Mouse (Mus musculus) lung, postnatal 0 days (tissue): ENCODE data around the gene Tm4sf5. TPM values are rescaled to one million over a fixed set of nuclear protein-coding genes. Genes with fewer than 3 reads are reported as not detected.
"Not testable (repeated sequence)": the region's sequence is repeated elsewhere in the genome, so short reads cannot be mapped to it uniquely, and the experiment has no call there.

Experiments
- ATAC-seq: fragments of 200-750 bp; cut with Nextera tagmentation; 2 replicates; pipeline ENCODE4 v1.8.0; 2017; ENCODE audit warnings: moderate library complexity
- DNase-seq: peaks from one replicate; pipeline ENCODE4 v3.0.0-alpha.2; 2016; ENCODE audit warnings: low spot score
- H3K27ac ChIP-seq: fragments of 300-500 bp; sonication (generic); 2 replicates; pipeline ENCODE4 v1.5.1; 2014; ENCODE audit warnings: antibody characterized with exemption, mild to moderate bottlenecking, low read length, mixed read lengths
- H3K27me3 ChIP-seq: fragments of 300-500 bp; sonication (generic); replicated peaks from 2 replicates; pipeline ENCODE4 v1.6.1; 2014; ENCODE audit warnings: low read length, mixed read lengths; ENCODE audit not compliant: insufficient read depth
- H3K36me3 ChIP-seq: fragments of 300-500 bp; sonication (generic); 2 replicates; pipeline ENCODE4 v1.6.1; 2014; ENCODE audit warnings: low read length, mixed read lengths; ENCODE audit not compliant: insufficient read depth
- H3K4me1 ChIP-seq: fragments of 300-500 bp; sonication (generic); 2 replicates; pipeline ENCODE4 v1.6.1; 2014; ENCODE audit warnings: antibody characterized with exemption, low read depth, low read length, mixed read lengths; ENCODE audit not compliant: insufficient read depth
- H3K4me2 ChIP-seq: fragments of 300-500 bp; sonication (generic); replicated peaks from 2 replicates; pipeline ENCODE4 v1.6.1; 2014; ENCODE audit warnings: low read depth, mild to moderate bottlenecking, low read length, moderate library complexity, mixed read lengths
- H3K4me3 ChIP-seq: fragments of 300-500 bp; sonication (generic); 2 replicates; pipeline ENCODE4 v1.5.1; 2014; ENCODE audit warnings: low read depth, low read length
- H3K9ac ChIP-seq: fragments of 300-500 bp; sonication (generic); replicated peaks from 2 replicates; pipeline ENCODE4 v1.6.1; 2014; ENCODE audit warnings: low read depth, mild to moderate bottlenecking
- H3K9me3 ChIP-seq: fragments of 300-500 bp; sonication (generic); 2 replicates; pipeline ENCODE4 v1.6.1; 2016; ENCODE audit warnings: low read length, mixed read lengths
- CTCF ChIP-seq: IDR thresholded peaks from 2 replicates; pipeline ENCODE4 v1.5.1; 2016; ENCODE audit warnings: antibody characterized with exemption, mild to moderate bottlenecking
- EP300 ChIP-seq: IDR thresholded peaks from 2 replicates; pipeline ENCODE4 v1.6.1; 2016; ENCODE audit warnings: antibody characterized with exemption, mild to moderate bottlenecking, control low read depth
- WGBS: fragments of 180-500 bp; shearing (Covaris S2); extraction: QIAGEN DNeasy Blood & Tissue Kit; methylation state at CpG from one replicate; pipeline ENCODE4 v1.1.7; 2014; 5-methylcytosine and 5-hydroxymethylcytosine counted together
- polyA plus RNA-seq: library from polyadenylated mRNA; unstranded; fragments of >200 nt; fragmentation: Nextera tagmentation; extraction: Ambion mirVana; gene quantifications from 2 replicates; pipeline ENCODE4 v1.2.1, GENCODE M21; 2015

Gene Tm4sf5
- polyA plus RNA-seq, 1 experiment from 2014 or later: 2.6 TPM

DNA sequence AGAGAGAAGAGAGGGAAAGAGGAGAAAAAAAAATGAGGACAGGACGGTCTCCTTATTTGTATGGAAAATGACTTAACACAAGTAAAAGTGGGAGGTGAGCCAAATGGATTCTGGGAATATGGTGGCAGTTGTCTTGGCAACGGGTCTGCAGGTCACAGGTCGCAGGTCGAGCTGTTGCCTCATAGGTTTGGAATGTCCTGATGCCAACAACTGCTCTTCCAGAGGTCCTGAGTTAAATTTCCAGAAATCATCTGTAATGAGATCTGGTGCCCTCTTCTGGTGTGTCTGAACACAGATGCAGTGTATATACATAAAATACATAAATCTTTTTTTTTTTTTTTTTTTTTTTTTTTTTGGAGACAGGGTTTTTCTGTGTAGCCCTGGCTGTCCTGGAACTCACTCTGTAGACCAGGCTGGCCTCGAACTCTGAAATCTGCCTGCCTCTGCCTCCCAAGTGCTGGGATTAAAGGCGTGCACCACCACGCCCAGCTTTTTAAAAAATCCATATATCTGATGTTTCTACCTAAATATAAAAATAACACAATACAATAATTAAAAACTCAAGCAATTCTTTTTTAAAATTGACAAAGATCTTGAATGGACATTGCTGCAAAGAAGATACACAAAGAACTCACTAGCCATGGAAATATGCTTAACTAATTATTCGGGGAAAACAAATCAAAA lies 18.4 kb downstream of the Tm4sf5 start:
- peak; percentile 16 for TF ChIP-seq CTCF
- not testable (repeated sequence) for H3K27me3 ChIP-seq, H3K27ac ChIP-seq, ATAC-seq, H3K4me1 ChIP-seq, H3K9ac ChIP-seq, H3K36me3 ChIP-seq, H3K9me3 ChIP-seq, H3K4me2 ChIP-seq, H3K4me3 ChIP-seq
- peak; percentile 22 for DNase-seq
- WGBS: 82% methylated on average over 8 of the region's 8 CpGs

- DNase-seq: no peak
- no peaks in the 10 kb centered on the region for H3K27me3 ChIP-seq
- no peak overlapping the region for H3K27ac ChIP-seq
- no peak; the same call in 1 of the 2 replicates for ATAC-seq
- TF ChIP-seq CTCF (no peak), EP300 (no peak)
- WGBS: 7% methylated on average over 8 of the region's 8 CpGs
- no peaks in the 10 kb centered on the region for H3K9me3 ChIP-seq
- H3K4me2 ChIP-seq: peak overlapping the region; percentile 45
- no peak overlapping the region for H3K9ac ChIP-seq
- H3K4me1 ChIP-seq: peaks cover 4% of the 10 kb centered on the region; the same call in 1 of the 2 replicates
- peak overlapping the region; percentile 75 for H3K4me3 ChIP-seq
- H3K36me3 ChIP-seq: no peaks in the 10 kb centered on the region; the same call in none of the 2 replicates
These were observed 19.7 kb downstream of the Tm4sf5 start for GRCm38 (mm10) chr11:70524782-70525181.

DNA sequence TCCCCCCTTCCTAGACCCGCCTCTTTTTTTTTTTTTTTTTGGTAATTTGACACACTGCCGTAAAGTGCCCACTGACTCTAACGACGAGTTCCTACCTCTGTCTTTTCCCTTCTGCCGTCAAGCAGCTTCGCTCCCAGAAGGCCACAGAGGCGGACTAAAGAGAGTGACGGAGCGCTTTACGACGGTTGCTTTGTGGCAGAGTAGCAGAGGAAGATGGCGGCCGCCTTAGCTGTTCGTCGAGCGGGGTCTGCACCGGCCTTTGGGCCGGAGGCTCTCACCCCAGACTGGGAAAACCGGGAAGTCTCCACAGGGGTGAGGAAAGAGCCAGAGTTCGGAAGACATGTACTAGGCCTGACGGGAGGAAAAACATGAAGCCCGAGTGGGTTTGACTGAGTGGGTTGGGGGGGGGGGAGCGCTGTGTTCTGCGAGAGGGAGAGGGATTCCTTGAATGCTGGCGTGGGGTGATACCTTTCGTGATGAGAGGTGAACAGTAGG lies 20.2 kb downstream of the Tm4sf5 start, which contains the start of gene Psmb6:
TSS of gene Psmb6 (plus strand) at position 184 of the 495 bp plus-strand sequence.
- H3K4me2 ChIP-seq: peak within 1 kb of the TSS; percentile 73
- TF ChIP-seq EP300 (0 out of 2 replicates have a peak, but pooled peaks have one; percentile 54), CTCF (no peak)
- H3K9me3 ChIP-seq: no peaks in the 10 kb centered on the region
- peak within 1 kb of the TSS; percentile 26; the same call in 1 of the 2 replicates for H3K27ac ChIP-seq
- no peaks in the 10 kb centered on the region for H3K27me3 ChIP-seq
- peak within 1 kb of the TSS; percentile 51 for H3K9ac ChIP-seq
- DNase-seq (peak; percentile 100), ATAC-seq (peak; percentile 97)
- no peaks in the 10 kb centered on the region; the same call in none of the 2 replicates for H3K36me3 ChIP-seq
- peak within 1 kb of the TSS; percentile 75 for H3K4me3 ChIP-seq
- under 1% methylated on average over 26 of the region's 26 CpGs for whole genome bisulfite sequencing
- peaks cover 2% of the 10 kb centered on the region; the same call in 1 of the 2 replicates for H3K4me1 ChIP-seq

DNA sequence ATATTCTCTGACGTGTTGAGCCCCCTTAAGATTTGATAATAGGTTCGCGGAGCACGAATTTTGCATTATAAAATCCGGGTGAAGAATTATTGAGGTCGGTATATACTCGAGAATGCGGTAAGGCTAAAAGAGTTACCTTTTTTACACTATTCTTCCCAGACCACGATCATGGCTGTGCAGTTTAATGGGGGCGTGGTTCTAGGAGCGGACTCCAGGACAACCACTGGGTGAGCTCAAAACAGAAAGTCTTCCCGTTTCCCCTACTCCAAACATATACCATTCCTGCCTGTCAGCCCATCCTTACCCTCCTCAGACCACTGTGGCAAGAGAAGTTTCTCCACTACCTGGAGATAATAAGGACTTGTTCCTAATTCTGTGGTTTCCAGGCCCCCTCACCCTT lies 20.7 kb downstream of the Tm4sf5 start:
- Histone ChIP-seq H3K36me3 (no peaks in the 10 kb centered on the region; the same call in none of the 2 replicates), H3K9ac (peak overlapping the region; percentile 51), H3K27me3 (no peaks in the 10 kb centered on the region), H3K4me3 (peak overlapping the region; percentile 75), H3K9me3 (no peaks in the 10 kb centered on the region), H3K27ac (no peak overlapping the region), H3K4me1 (no peaks in the 10 kb centered on the region; the same call in 1 of the 2 replicates), H3K4me2 (peak overlapping the region; percentile 73)
- DNase-seq (peak; percentile 32), ATAC-seq (peak; percentile 30)
- TF ChIP-seq EP300: no peak
- TF ChIP-seq CTCF: no peak
- 3% methylated on average over 12 of the region's 12 CpGs for WGBS

- Histone ChIP-seq H3K4me2 (peak overlapping the region; percentile 73; the same call in 1 of the 2 replicates), H3K4me1 (no peaks in the 10 kb centered on the region; the same call in 1 of the 2 replicates), H3K27me3 (no peaks in the 10 kb centered on the region), H3K4me3 (peak overlapping the region; percentile 75; the same call in 1 of the 2 replicates), H3K9me3 (no peaks in the 10 kb centered on the region), H3K27ac (no peak overlapping the region), H3K9ac (no peak overlapping the region), H3K36me3 (no peaks in the 10 kb centered on the region; the same call in none of the 2 replicates)
- 84% methylated on average over 12 of the region's 12 CpGs for WGBS
- no peak for DNase-seq
- no peak for ATAC-seq
- TF ChIP-seq EP300: no peak
- TF ChIP-seq CTCF: no peak
These were observed 21.2 kb downstream of the Tm4sf5 start for GRCm38 (mm10) chr11:70526211-70526610.

GRCm38 (mm10) chr11:70528610-70529009 lies 23.6 kb downstream of the Tm4sf5 start:
- ATAC-seq (no peak), DNase-seq (no peak)
- no peaks in the 10 kb centered on the region; the same call in none of the 2 replicates for H3K36me3 ChIP-seq
- H3K27ac ChIP-seq: no peak overlapping the region
- WGBS: 78% methylated on average over 7 of the region's 7 CpGs
- no peaks in the 10 kb centered on the region for H3K9me3 ChIP-seq
- no peaks in the 10 kb centered on the region for H3K27me3 ChIP-seq
- H3K4me2 ChIP-seq: no peak overlapping the region
- no peak overlapping the region for H3K4me3 ChIP-seq
- no peaks in the 10 kb centered on the region; the same call in 1 of the 2 replicates for H3K4me1 ChIP-seq
- no peak overlapping the region for H3K9ac ChIP-seq
- TF ChIP-seq EP300 (no peak), CTCF (no peak)
